13 mouse cellular contexts compared by ENCODE assay signal in the genomic region with DNA sequence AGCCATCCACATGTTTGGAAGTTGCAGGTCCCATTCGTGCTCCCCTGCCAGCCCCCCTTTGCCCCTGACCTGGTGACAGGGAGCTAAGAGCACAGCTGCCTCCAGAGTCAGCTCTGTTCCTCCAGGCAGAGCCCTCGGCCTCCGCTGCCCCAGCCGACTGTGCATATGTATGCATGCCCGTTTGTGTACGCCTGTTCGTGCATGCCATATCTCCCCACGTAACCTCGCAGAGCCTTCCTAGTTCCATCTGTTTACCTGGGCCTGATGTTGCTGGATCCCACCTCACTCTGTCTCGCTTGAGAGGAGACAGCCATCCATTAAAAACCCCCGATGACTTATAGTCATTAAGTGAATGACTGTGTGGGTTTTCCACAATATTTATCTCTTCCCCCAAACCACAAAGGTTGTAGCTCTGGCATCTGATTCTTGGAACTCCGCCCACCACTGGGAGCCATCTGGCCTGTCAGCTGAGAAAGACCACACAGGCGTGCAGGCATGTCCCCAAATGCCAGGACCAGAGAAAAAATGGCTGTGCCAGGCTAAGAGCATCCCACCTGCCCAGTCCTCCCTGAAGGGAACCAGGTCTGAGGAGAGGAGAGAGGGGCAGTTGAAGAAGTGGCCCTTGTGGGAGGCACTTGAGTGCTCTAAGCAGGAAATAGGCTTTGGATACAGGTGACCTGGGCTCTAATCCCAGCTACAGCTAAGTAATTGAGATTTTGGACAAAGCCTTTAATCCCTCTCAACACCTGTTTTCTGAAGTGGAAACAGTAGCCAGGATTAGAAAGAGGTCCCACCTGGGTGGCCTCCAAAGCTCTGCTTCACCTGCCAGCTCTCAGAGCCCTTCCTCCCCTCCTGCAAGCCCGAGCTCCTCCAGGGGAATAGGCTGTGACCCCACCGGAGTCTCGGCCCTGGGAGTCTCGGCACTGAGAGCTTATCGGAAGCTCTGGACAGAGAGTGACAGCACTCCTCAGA. TPM values are rescaled to one million over a fixed set of nuclear protein-coding genes. Genes with fewer than 3 reads are reported as not detected.
DNase-seq lines count a peak whose midpoint lies in the region; ATAC-seq and TF ChIP-seq lines count a peak whose summit lies in the region.
"Had no signal": no experiment of that assay in that cellular context is flagged by ENCODE, and none has a peak within 500 bp of the region (broad histone marks: within the 10 kb centered on the region; RNA-seq: fewer than 3 reads in every experiment).

No protein-coding gene starts in this region.

- peak; percentile 20; the same call in 1 of the 2 replicates for TF ChIP-seq POLR2A in cerebellum, adult 2 months (IDR thresholded peaks at IDR 0.05; ENCODE audit: borderline replicate concordance, insufficient read depth, low read length)

- DNase-seq in heart, embryonic 10.5 days (ENCODE audit: low spot score), result no peak
- peak; percentile 27 for DNase-seq in lung, postnatal 25 days (ENCODE audit: low spot score)
- no peak for DNase-seq in lung, postnatal 4 days
- peak; percentile 97 for DNase-seq in cerebellum, adult 2 months
- peak; percentile 79 for DNase-seq in midbrain, postnatal 0 days (ENCODE audit: low spot score)
- no peak for DNase-seq in right cerebral cortex, adult 18-20 months
- DNase-seq in kidney, postnatal 4 days, result no peak
- DNase-seq: kidney, postnatal 14 days had no signal

- H3K9ac ChIP-seq in heart, embryonic 11.5 days (ENCODE audit: low read depth, low read length), result no peak overlapping the region
- H3K9ac ChIP-seq in midbrain, postnatal 0 days (replicated peaks; ENCODE audit: low read length, poor library complexity, severe bottlenecking), result 0 out of 2 replicates have a peak overlapping the region, but pooled peaks have one; percentile 19
- H3K9ac ChIP-seq: limb, embryonic 12.5 days had no signal

- H3K4me2 ChIP-seq in heart, embryonic 11.5 days, result no peak overlapping the region
- H3K4me2 ChIP-seq in midbrain, postnatal 0 days (ENCODE audit: low read depth, low read length, poor library complexity, severe bottlenecking), result no peak overlapping the region
- H3K4me2 ChIP-seq: limb, embryonic 12.5 days had no signal

- TF ChIP-seq CTCF in cerebellum, adult 2 months (IDR thresholded peaks at IDR 0.05; ENCODE audit: borderline replicate concordance, insufficient read depth, low read depth, low read length), result no peak
- TF ChIP-seq CTCF in midbrain, postnatal 0 days (IDR thresholded peaks at IDR 0.05), result no peak

- no peak for ATAC-seq in heart, embryonic 11.5 days (replicated peaks; ENCODE audit: insufficient number of reproducible peaks, low FRiP score, low TSS enrichment)
- no peak for ATAC-seq in midbrain, postnatal 0 days (ENCODE audit: low FRiP score)

- peaks cover 74% of the 10 kb centered on the region for H3K4me1 ChIP-seq in heart, embryonic 10.5 days
- peaks cover 52% of the 10 kb centered on the region for H3K4me1 ChIP-seq in heart, embryonic 11.5 days (ENCODE audit: control insufficient read depth, insufficient read depth, low read length)
- H3K4me1 ChIP-seq in cerebellum, adult 2 months (ENCODE audit: control insufficient read depth, insufficient read depth, low read length), result peaks cover 82% of the 10 kb centered on the region
- H3K4me1 ChIP-seq in midbrain, postnatal 0 days (ENCODE audit: insufficient read depth, low read length), result 0 out of 2 replicates have a peak, but pooled peaks cover 5% of the 10 kb centered on the region

- no peak overlapping the region for H3K4me3 ChIP-seq in heart, embryonic 10.5 days
- H3K4me3 ChIP-seq in heart, embryonic 11.5 days (ENCODE audit: low read depth, low read length), result no peak overlapping the region
- H3K4me3 ChIP-seq in cerebellum, adult 2 months (replicated peaks; ENCODE audit: insufficient read depth, low read depth, low read length), result peak overlapping the region; percentile 36
- no peak overlapping the region for H3K4me3 ChIP-seq in midbrain, postnatal 0 days (ENCODE audit: low read depth, low read length)
- H3K4me3 ChIP-seq: limb, embryonic 12.5 days; megakaryocyte, embryonic 14.5 days had no signal

- peaks cover 13% of the 10 kb centered on the region for H3K27me3 ChIP-seq in heart, embryonic 10.5 days (ENCODE audit: insufficient read depth, poor library complexity, severe bottlenecking)
- H3K27me3 ChIP-seq in heart, embryonic 11.5 days (ENCODE audit: control insufficient read depth, insufficient read depth, low read length), result 0 out of 2 replicates have a peak, but pooled peaks cover 2% of the 10 kb centered on the region
- no peaks in the 10 kb centered on the region for H3K27me3 ChIP-seq in cerebellum, adult 2 months (ENCODE audit: control insufficient read depth, insufficient read depth, low read length)
- H3K27me3 ChIP-seq in midbrain, postnatal 0 days (ENCODE audit: insufficient read depth, low read length), result no peaks in the 10 kb centered on the region

- 56% methylated on average over 18 of the region's 18 CpGs for WGBS in heart, embryonic 10.5 days
- 53% methylated on average over 18 of the region's 18 CpGs for WGBS in heart, embryonic 11.5 days (ENCODE audit: insufficient replicate concordance)
- WGBS in cerebellum, adult 2 months, result 8% methylated on average over 18 of the region's 18 CpGs
- 63% methylated on average over 18 of the region's 18 CpGs for WGBS in midbrain, postnatal 0 days

- no peaks in the 10 kb centered on the region for H3K36me3 ChIP-seq in heart, embryonic 10.5 days
- H3K36me3 ChIP-seq in heart, embryonic 11.5 days (ENCODE audit: control insufficient read depth, insufficient read depth, low read length), result no peaks in the 10 kb centered on the region
- 0 out of 2 replicates have a peak, but pooled peaks cover 3% of the 10 kb centered on the region for H3K36me3 ChIP-seq in midbrain, postnatal 0 days (ENCODE audit: insufficient read depth, low read length)
- H3K36me3 ChIP-seq: limb, embryonic 12.5 days had no signal

- H3K27ac ChIP-seq in heart, embryonic 10.5 days, result 0 out of 2 replicates have a peak overlapping the region, but pooled peaks have one; percentile 17
- H3K27ac ChIP-seq in heart, embryonic 11.5 days (ENCODE audit: low read depth, low read length), result no peak overlapping the region
- peak overlapping the region; percentile 97 for H3K27ac ChIP-seq in cerebellum, adult 2 months (ENCODE audit: insufficient read depth, low read length)
- H3K27ac ChIP-seq in midbrain, postnatal 0 days (ENCODE audit: low read depth, low read length), result no peak overlapping the region
- H3K27ac ChIP-seq: limb, embryonic 12.5 days had no signal

- no peaks in the 10 kb centered on the region for H3K9me3 ChIP-seq in heart, embryonic 10.5 days
- no peaks in the 10 kb centered on the region for H3K9me3 ChIP-seq in heart, embryonic 11.5 days (replicated peaks; ENCODE audit: control insufficient read depth, low read length)
- H3K9me3 ChIP-seq in midbrain, postnatal 0 days (ENCODE audit: low read length), result no peaks in the 10 kb centered on the region
- H3K9me3 ChIP-seq: limb, embryonic 12.5 days; megakaryocyte, embryonic 14.5 days had no signal

RNA-seq across cellular contexts. Expression of gene Nat9, which starts 30.1 kb away (rescaled TPM):
- polyA plus RNA-seq in heart, embryonic 10.5 days (2016; fragmentation: Nextera tagmentation; extraction: Ambion mirVana), result 15.8 and 17.0 TPM in 2 replicates
- 13.7 and 15.7 TPM in 2 replicates for polyA plus RNA-seq in heart, embryonic 11.5 days (2014; fragmentation: Nextera tagmentation; extraction: Ambion mirVana)
- 30.8 and 37.5 TPM in 2 replicates for polyA plus RNA-seq in cerebellum, adult 2 months (2012; rRNA removed)
- total RNA-seq in midbrain, postnatal 0 days (2014; rRNA removed), result 13.0 and 19.3 TPM in 2 replicates
- 17.5 and 20.1 TPM in 2 replicates for polyA plus RNA-seq in midbrain, postnatal 0 days (2015; fragmentation: Nextera tagmentation; extraction: Ambion mirVana)

RNA-seq across cellular contexts. Expression of gene Tmem104, which starts 30.4 kb away (rescaled TPM):
- 9.6 TPM in 2 replicates for polyA plus RNA-seq in heart, embryonic 10.5 days (2016; fragmentation: Nextera tagmentation; extraction: Ambion mirVana)
- 7.5 and 8.2 TPM in 2 replicates for polyA plus RNA-seq in heart, embryonic 11.5 days (2014; fragmentation: Nextera tagmentation; extraction: Ambion mirVana)
- 12.5 and 13.3 TPM in 2 replicates for polyA plus RNA-seq in cerebellum, adult 2 months (2012; rRNA removed)
- total RNA-seq in midbrain, postnatal 0 days (2014; rRNA removed), result 7.8 and 8.5 TPM in 2 replicates
- 12.2 and 12.9 TPM in 2 replicates for polyA plus RNA-seq in midbrain, postnatal 0 days (2015; fragmentation: Nextera tagmentation; extraction: Ambion mirVana)

RNA-seq across cellular contexts. Expression of gene Grin2c, which starts 49.3 kb away (rescaled TPM):
- 0.23 and 0.65 TPM in 2 replicates for polyA plus RNA-seq in heart, embryonic 10.5 days (2016; fragmentation: Nextera tagmentation; extraction: Ambion mirVana)
- 0.13 TPM in 1 of 2 replicates, not detected in the other for polyA plus RNA-seq in heart, embryonic 11.5 days (2014; fragmentation: Nextera tagmentation; extraction: Ambion mirVana)
- 249 and 283 TPM in 2 replicates for polyA plus RNA-seq in cerebellum, adult 2 months (2012; rRNA removed)
- total RNA-seq in midbrain, postnatal 0 days (2014; rRNA removed), result 2.9 and 4.1 TPM in 2 replicates
- 0.59 and 0.75 TPM in 2 replicates for polyA plus RNA-seq in midbrain, postnatal 0 days (2015; fragmentation: Nextera tagmentation; extraction: Ambion mirVana)
- total RNA-seq: hematopoietic stem cell, adult 5-6 weeks had no signal
- polyA plus RNA-seq: stomach, embryonic 14.5 days had no signal

RNA-seq across cellular contexts. Expression of gene Slc9a3r1, which starts 54.6 kb away (rescaled TPM):
- polyA plus RNA-seq in heart, embryonic 10.5 days (2016; fragmentation: Nextera tagmentation; extraction: Ambion mirVana), result 29.5 and 74.6 TPM in 2 replicates
- 26.4 and 31.1 TPM in 2 replicates for polyA plus RNA-seq in heart, embryonic 11.5 days (2014; fragmentation: Nextera tagmentation; extraction: Ambion mirVana)
- polyA plus RNA-seq in cerebellum, adult 2 months (2012; rRNA removed), result 87.2 and 87.9 TPM in 2 replicates
- 53.3 and 57.3 TPM in 2 replicates for total RNA-seq in midbrain, postnatal 0 days (2014; rRNA removed)
- polyA plus RNA-seq in midbrain, postnatal 0 days (2015; fragmentation: Nextera tagmentation; extraction: Ambion mirVana), result 65.4 and 72.9 TPM in 2 replicates

RNA-seq across cellular contexts. Expression of gene Fdxr, which starts 59.1 kb away (rescaled TPM):
- 14.3 and 16.5 TPM in 2 replicates for polyA plus RNA-seq in heart, embryonic 10.5 days (2016; fragmentation: Nextera tagmentation; extraction: Ambion mirVana)
- polyA plus RNA-seq in heart, embryonic 11.5 days (2014; fragmentation: Nextera tagmentation; extraction: Ambion mirVana), result 10.0 and 12.0 TPM in 2 replicates
- polyA plus RNA-seq in cerebellum, adult 2 months (2012; rRNA removed), result 53.5 and 56.8 TPM in 2 replicates
- 17.7 and 18.8 TPM in 2 replicates for total RNA-seq in midbrain, postnatal 0 days (2014; rRNA removed)
- 14.8 and 16.7 TPM in 2 replicates for polyA plus RNA-seq in midbrain, postnatal 0 days (2015; fragmentation: Nextera tagmentation; extraction: Ambion mirVana)

Comparison
In these comparisons a context has a peak if more than half of its experiments do, and no peak if none do; other contexts are left out.
1. DNase-seq: peak in lung, postnatal 25 days (single experiment), cerebellum, adult 2 months (2 of 2) and midbrain, postnatal 0 days (single experiment); none in heart, embryonic 10.5 days (single experiment), lung, postnatal 4 days (0 of 2), right cerebral cortex, adult 18-20 months (single experiment) and kidney, postnatal 4 days (0 of 2).
2. H3K27ac ChIP-seq: peak in heart, embryonic 10.5 days (single experiment) and cerebellum, adult 2 months (single experiment); none in heart, embryonic 11.5 days (single experiment) and midbrain, postnatal 0 days (single experiment).
3. RNA of gene Grin2c, which starts 49.3 kb away (polyA plus RNA-seq): 249 to 283 TPM in cerebellum, adult 2 months; 0.23 to 0.65 TPM in heart, embryonic 10.5 days, 0.59 to 0.75 TPM in midbrain, postnatal 0 days and 0.13 TPM in heart, embryonic 11.5 days; every median in the first group is over 100 times any median in the second.